Mouse (Mus musculus) forebrain, postnatal 0 days (tissue): ENCODE results near the gene Gpr108. TPM values are rescaled to one million over a fixed set of nuclear protein-coding genes. Genes with fewer than 3 reads are reported as not detected.

Source experiments
- ATAC-seq: fragments of 200-750 bp; cut with Nextera tagmentation; 2 replicates; pipeline ENCODE4 v1.8.0; 2017; ENCODE audit warnings: mild to moderate bottlenecking, moderate library complexity
- DNase-seq: peaks from one replicate; pipeline ENCODE4 v3.0.0-alpha.2; 2015
- H3K27ac ChIP-seq: fragments of 300-500 bp; sonication (generic); 2 replicates; pipeline ENCODE4 v1.5.1; 2014; ENCODE audit warnings: low read depth, mild to moderate bottlenecking, antibody characterized with exemption, low read length, moderate library complexity, mixed read lengths
- H3K27me3 ChIP-seq: fragments of 300-500 bp; sonication (generic); 2 replicates; pipeline ENCODE4 v1.6.1; 2014; ENCODE audit warnings: mild to moderate bottlenecking, low read length, mixed read lengths; ENCODE audit not compliant: insufficient read depth
- H3K36me3 ChIP-seq: fragments of 300-500 bp; sonication (generic); 2 replicates; pipeline ENCODE4 v1.6.1; 2014; ENCODE audit warnings: mild to moderate bottlenecking, moderate library complexity; ENCODE audit not compliant: insufficient read depth
- H3K4me1 ChIP-seq: fragments of 300-500 bp; sonication (generic); 2 replicates; pipeline ENCODE4 v1.6.1; 2014; ENCODE audit warnings: antibody characterized with exemption; ENCODE audit not compliant: insufficient read depth
- H3K4me2 ChIP-seq: fragments of 300-500 bp; sonication (generic); 2 replicates; pipeline ENCODE4 v1.6.1; 2014; ENCODE audit warnings: low read depth, mild to moderate bottlenecking, moderate library complexity
- H3K4me3 ChIP-seq: fragments of 300-500 bp; sonication (generic); 2 replicates; pipeline ENCODE4 v1.5.1; 2014; ENCODE audit warnings: low read depth, low read length, mixed read lengths
- H3K9ac ChIP-seq: fragments of 300-500 bp; sonication (generic); 2 replicates; pipeline ENCODE4 v1.6.1; 2014; ENCODE audit warnings: mild to moderate bottlenecking
- H3K9me3 ChIP-seq: fragments of 300-500 bp; sonication (generic); 2 replicates; pipeline ENCODE4 v1.6.1; 2016; ENCODE audit warnings: low read length
- CTCF ChIP-seq: sonication (generic); IDR thresholded peaks from 2 replicates; pipeline ENCODE4 v1.5.1; 2016; ENCODE audit warnings: antibody characterized with exemption, control low read depth, low read depth
- WGBS: fragments of 180-500 bp; shearing (Covaris S2); extraction: QIAGEN DNeasy Blood & Tissue Kit; methylation state at CpG from one replicate; pipeline ENCODE4 v1.1.7; 2014; 5-methylcytosine and 5-hydroxymethylcytosine counted together
- polyA plus RNA-seq: library from polyadenylated mRNA; unstranded; fragments of >200 nt; fragmentation: Nextera tagmentation; extraction: Ambion mirVana; gene quantifications from 2 replicates; pipeline ENCODE4 v1.2.1, GENCODE M21; 2015
- total RNA-seq: library from RNA; depleted of rRNA; stranded (reverse); fragments of >200 nt; gene quantifications from 2 replicates; pipeline ENCODE4 v1.2.3, GENCODE M21; 2014

Gene Gpr108
- total and polyA plus RNA-seq, 2 experiments from 2014 or later = 17.5 to 18.6 TPM

- Histone ChIP-seq H3K4me2 (no peak overlapping the region), H3K27ac (no peak overlapping the region), H3K9ac (no peak overlapping the region), H3K4me3 (no peak overlapping the region), H3K9me3 (no peaks in the 10 kb centered on the region), H3K36me3 (peaks cover 14% of the 10 kb centered on the region), H3K27me3 (no peaks in the 10 kb centered on the region), H3K4me1 (no peaks in the 10 kb centered on the region)
- 53% methylated on average over 7 of the region's 7 CpGs for WGBS
- no peak for TF ChIP-seq CTCF
- DNase-seq (no peak), ATAC-seq (0 out of 2 replicates have a peak, but pooled peaks have one; percentile 11)
Observed at GRCm38 (mm10) chr17:57233038-57233437, 15.2 kb downstream of the Gpr108 start.

DNA sequence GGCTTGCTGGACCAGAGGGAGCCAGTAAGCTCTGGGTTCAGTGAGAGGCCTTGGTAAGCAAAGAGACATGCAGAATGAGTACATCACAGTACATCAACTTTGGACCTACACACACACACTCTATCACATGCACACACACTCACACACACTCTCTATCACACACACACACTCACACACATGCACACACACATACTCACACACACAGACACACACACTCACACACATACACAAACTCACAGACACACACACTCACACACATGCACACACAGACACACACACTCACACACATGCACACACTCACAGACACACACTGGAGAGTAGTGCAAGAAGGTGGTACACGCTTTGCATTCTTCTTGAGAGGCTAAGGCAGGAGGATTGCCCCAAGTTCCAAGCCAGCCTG, 16.0 kb downstream of the Gpr108 start:
- H3K4me1 ChIP-seq = no peaks in the 10 kb centered on the region
- TF ChIP-seq CTCF = no peak
- ATAC-seq (no peak), DNase-seq (no peak)
- H3K27me3 ChIP-seq = no peaks in the 10 kb centered on the region
- no peak overlapping the region for H3K4me3 ChIP-seq
- 76% methylated on average over 1 of the region's 1 CpGs for WGBS
- no peak overlapping the region for H3K27ac ChIP-seq
- no peak overlapping the region for H3K9ac ChIP-seq
- H3K4me2 ChIP-seq = no peak overlapping the region
- peaks cover 9% of the 10 kb centered on the region; the same call in 1 of the 2 replicates for H3K36me3 ChIP-seq
- no peaks in the 10 kb centered on the region for H3K9me3 ChIP-seq

DNA sequence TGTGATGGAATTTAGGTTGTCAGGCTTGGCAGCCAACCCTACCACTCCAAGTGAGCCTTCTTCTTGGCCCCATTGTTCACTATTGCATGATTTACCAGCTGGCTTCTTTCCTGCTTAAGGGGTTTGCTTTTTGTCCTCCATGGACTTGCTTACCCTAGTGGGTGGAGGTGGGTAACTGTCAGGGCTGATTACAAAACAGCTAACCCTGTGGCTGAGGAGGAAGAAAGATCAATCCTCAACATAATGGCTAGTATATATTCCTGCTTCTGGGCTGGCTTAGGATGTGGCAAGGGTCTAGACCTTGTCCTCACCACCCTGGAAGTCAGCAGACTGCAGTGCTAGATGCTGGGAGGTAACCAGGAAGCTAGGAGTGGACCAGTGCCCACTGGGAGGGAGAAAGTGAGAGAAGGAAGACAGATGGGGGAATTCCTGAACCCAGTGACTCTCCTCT, 16.9 kb downstream of the Gpr108 start:
- no peak for TF ChIP-seq CTCF
- Histone ChIP-seq H3K4me2 (no peak overlapping the region), H3K36me3 (0 out of 2 replicates have a peak, but pooled peaks cover under 1% of the 10 kb centered on the region), H3K27me3 (no peaks in the 10 kb centered on the region), H3K27ac (no peak overlapping the region), H3K9ac (no peak overlapping the region), H3K9me3 (no peaks in the 10 kb centered on the region), H3K4me1 (no peaks in the 10 kb centered on the region), H3K4me3 (no peak overlapping the region)
- DNase-seq (no peak), ATAC-seq (no peak)

DNA sequence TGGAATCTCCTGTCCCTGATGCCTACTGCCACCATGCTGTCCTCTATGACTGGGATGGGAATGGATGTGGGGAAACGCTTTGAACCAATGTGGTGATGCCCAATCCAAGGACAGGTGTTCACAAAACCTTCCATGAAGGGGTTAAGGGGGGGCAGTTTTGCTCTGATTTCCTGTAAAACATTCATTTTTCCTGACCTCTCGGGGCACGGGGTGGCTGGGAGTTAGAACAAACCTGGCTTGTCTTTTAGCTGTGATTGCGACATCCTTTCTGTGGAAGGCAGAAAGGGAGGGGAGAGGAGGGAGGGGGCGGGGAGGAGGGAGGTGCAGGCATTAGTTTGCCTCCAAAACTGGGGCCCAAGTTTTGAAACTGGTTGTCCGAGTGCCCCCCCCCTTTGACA, 17.5 kb downstream of the Gpr108 start:
- Histone ChIP-seq H3K36me3 (no peaks in the 10 kb centered on the region), H3K27me3 (no peaks in the 10 kb centered on the region), H3K27ac (no peak overlapping the region), H3K4me3 (no peak overlapping the region), H3K9ac (no peak overlapping the region), H3K4me2 (no peak overlapping the region), H3K4me1 (no peaks in the 10 kb centered on the region), H3K9me3 (no peaks in the 10 kb centered on the region)
- DNase-seq = no peak
- no peak for TF ChIP-seq CTCF
- ATAC-seq = no peak
- whole genome bisulfite sequencing = 68% methylated on average over 6 of the region's 6 CpGs

DNA sequence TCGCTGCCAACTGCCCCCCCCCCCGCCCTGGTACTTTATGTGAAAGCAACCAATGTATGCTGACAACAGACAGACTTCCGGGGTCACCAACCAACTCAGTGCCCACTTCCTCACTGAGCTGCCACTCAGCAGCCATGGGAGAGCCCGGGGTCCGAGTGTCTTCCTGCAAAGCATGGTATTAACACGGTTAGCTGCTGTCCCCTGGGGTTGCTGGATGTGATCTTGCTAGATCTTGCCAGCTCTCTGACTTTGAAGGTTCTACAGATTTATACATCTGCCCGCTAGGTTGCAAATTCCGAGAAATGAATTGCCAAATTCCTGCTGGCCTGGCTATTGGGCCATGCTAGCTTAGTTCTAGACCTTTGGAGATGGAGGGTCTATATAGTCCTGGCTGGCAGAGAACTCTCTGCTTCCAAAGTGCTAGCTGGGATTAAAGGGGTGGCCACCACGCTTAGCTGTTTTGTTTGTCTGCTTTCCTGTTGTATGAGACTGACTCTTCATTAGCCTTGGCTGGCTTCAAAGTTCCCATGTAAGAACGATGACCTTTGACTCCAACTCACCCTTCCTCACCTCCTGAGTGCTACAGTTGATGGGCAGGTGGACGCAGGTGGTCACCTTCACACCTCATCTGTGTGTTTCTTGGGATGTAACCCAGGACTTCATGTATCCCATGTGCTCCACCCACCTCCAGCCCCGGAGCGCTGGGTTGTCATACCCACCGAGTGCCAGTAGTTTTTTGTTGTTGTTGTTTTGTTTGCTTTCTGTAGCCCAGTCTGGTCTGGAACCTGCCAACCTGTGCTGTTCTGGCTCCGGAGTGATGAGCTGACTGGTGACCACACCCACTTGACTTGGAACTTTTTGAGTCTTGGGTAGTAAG, 18.2 kb downstream of the Gpr108 start:
- Histone ChIP-seq H3K36me3 (no peaks in the 10 kb centered on the region), H3K4me3 (no peak overlapping the region), H3K27me3 (no peaks in the 10 kb centered on the region), H3K4me1 (no peaks in the 10 kb centered on the region), H3K9ac (no peak overlapping the region), H3K4me2 (no peak overlapping the region), H3K27ac (no peak overlapping the region), H3K9me3 (no peaks in the 10 kb centered on the region)
- TF ChIP-seq CTCF = no peak
- no peak for DNase-seq
- ATAC-seq = no peak
- 75% methylated on average over 15 of the region's 15 CpGs for WGBS

GRCm38 (mm10) chr17:57228873-57229272, 19.4 kb downstream of the Gpr108 start:
- Histone ChIP-seq H3K9ac (no peak overlapping the region), H3K4me1 (no peaks in the 10 kb centered on the region), H3K27me3 (no peaks in the 10 kb centered on the region), H3K4me2 (no peak overlapping the region), H3K27ac (no peak overlapping the region), H3K4me3 (no peak overlapping the region), H3K36me3 (no peaks in the 10 kb centered on the region), H3K9me3 (no peaks in the 10 kb centered on the region)
- ATAC-seq = no peak
- no peak for TF ChIP-seq CTCF
- DNase-seq = no peak
- 82% methylated on average over 3 of the region's 3 CpGs for WGBS

DNA sequence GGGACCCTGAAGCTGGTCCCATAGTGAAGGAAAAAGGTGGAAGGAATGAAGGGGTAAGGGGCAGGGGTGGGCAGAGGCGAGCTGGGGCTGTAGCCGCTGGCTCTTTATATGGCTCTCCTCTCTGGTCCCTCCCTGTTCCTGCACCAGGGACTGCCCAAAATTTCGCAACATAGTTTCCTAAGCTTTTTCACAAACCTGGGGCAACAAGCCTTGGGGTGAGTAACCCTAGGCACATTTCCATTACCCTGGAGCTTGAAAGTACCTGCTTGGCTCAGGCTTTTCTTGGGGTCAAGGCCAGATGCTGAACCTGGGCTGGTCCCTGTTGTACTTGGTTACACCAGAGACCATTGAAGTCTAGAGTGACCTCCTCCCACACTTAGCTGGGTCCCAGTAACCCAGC, 20.2 kb downstream of the Gpr108 start, which contains the start of gene C3:
Gene C3 (minus strand): TSS at position 123 of the 400 bp plus-strand sequence.
- no peak for DNase-seq
- no peak for ATAC-seq

More for the DNA sequence above, 20.2 kb downstream of the Gpr108 start, which contains the start of gene C3:
- Histone ChIP-seq H3K4me3 (no peak within 1 kb of the TSS), H3K9me3 (no peaks in the 10 kb centered on the region), H3K4me1 (no peaks in the 10 kb centered on the region), H3K27ac (no peak within 1 kb of the TSS), H3K36me3 (no peaks in the 10 kb centered on the region), H3K9ac (no peak within 1 kb of the TSS), H3K27me3 (no peaks in the 10 kb centered on the region), H3K4me2 (no peak within 1 kb of the TSS)
- TF ChIP-seq CTCF = no peak
- 79% methylated on average over 3 of the region's 3 CpGs for WGBS
